Mouse (Mus musculus) lung, adult 18-20 months (tissue): ENCODE measurements at regions not wholly inside any gene's neighbourhood (a gene's known extent, or its start where the extent isn't known, plus 50 kb on each side); places are given as distances from the start of the nearest gene placed in this dataset.

Experiments used
- DNase-seq, 2 experiments: peaks; one replicate each; pipeline ENCODE4 v3.0.0; 2022; ENCODE audit warnings: mixed read lengths in 2 of 2

GRCm38 (mm10) chr3:60138319-60138718, 56.6 kb downstream of the Sucnr1 start:
- DNase-seq = no peak

- DNase-seq = no peak
These were observed 78.2 kb downstream of the Sucnr1 start for GRCm38 (mm10) chr3:60159865-60160264.

- DNase-seq = no peak
These were observed 86.0 kb downstream of the Sucnr1 start for GRCm38 (mm10) chr3:60167633-60168032.

GRCm38 (mm10) chr3:60168135-60168926, 86.7 kb downstream of the Sucnr1 start:
- no peak for DNase-seq

GRCm38 (mm10) chr3:60169606-60170005, 87.9 kb downstream of the Sucnr1 start:
- DNase-seq = peak in 1 of 2 experiments; percentile 19

GRCm38 (mm10) chr3:60184481-60184880, 102.8 kb downstream of the Sucnr1 start:
- DNase-seq = no peak

- DNase-seq = no peak
These were observed 114.4 kb downstream of the Sucnr1 start for GRCm38 (mm10) chr3:60196031-60196430.

- DNase-seq = no peak
These were observed 126.3 kb downstream of the Sucnr1 start for GRCm38 (mm10) chr3:60207936-60208335.

GRCm38 (mm10) chr3:60218938-60219337, 137.3 kb downstream of the Sucnr1 start:
- no peak for DNase-seq

- no peak for DNase-seq
These were observed 159.0 kb downstream of the Sucnr1 start for GRCm38 (mm10) chr3:60240664-60241063.

- DNase-seq = peak in 1 of 2 experiments; percentile 26
These were observed 185.2 kb downstream of the Sucnr1 start for GRCm38 (mm10) chr3:60266666-60267415.

GRCm38 (mm10) chr3:60267416-60268174, 185.9 kb downstream of the Sucnr1 start:
- peak in 1 of 2 experiments; percentile 59 for DNase-seq

- no peak for DNase-seq
These were observed 188.8 kb downstream of the Sucnr1 start for GRCm38 (mm10) chr3:60270463-60270862.

- no peak for DNase-seq
These were observed 192.1 kb downstream of the Sucnr1 start for GRCm38 (mm10) chr3:60273744-60274143.

- DNase-seq = no peak
These were observed 193.7 kb downstream of the Sucnr1 start for GRCm38 (mm10) chr3:60275249-60275838.

- no peak for DNase-seq
These were observed 194.8 kb upstream of the Mbnl1 start for GRCm38 (mm10) chr3:60277791-60278190.

GRCm38 (mm10) chr3:60281229-60281628, 191.4 kb upstream of the Mbnl1 start:
- no peak for DNase-seq

GRCm38 (mm10) chr3:60281959-60282495, 190.6 kb upstream of the Mbnl1 start:
- no peak for DNase-seq

- DNase-seq = no peak
These were observed 180.5 kb upstream of the Mbnl1 start for GRCm38 (mm10) chr3:60292142-60292541.

- no peak for DNase-seq
These were observed 179.7 kb upstream of the Mbnl1 start for GRCm38 (mm10) chr3:60292940-60293339.

- no peak for DNase-seq
These were observed 167.2 kb upstream of the Mbnl1 start for GRCm38 (mm10) chr3:60305399-60305798.

GRCm38 (mm10) chr3:60310402-60310801, 162.2 kb upstream of the Mbnl1 start:
- DNase-seq = peak in 1 of 2 experiments; percentile 16

- no peak for DNase-seq
These were observed 161.5 kb upstream of the Mbnl1 start for GRCm38 (mm10) chr3:60311178-60311577.
